Mouse (Mus musculus) thymus, postnatal 36 days (tissue): Measurements from ENCODE around the gene Wnt7a.

ENCODE experiments used
- DNase-seq, 2 experiments: peaks; one replicate each; pipeline ENCODE4 v3.0.0; 2022; ENCODE audit warnings: mixed read lengths in 2 of 2

Wnt7a gene

GRCm38 (mm10) chr6:91383871-91384270, 27.3 kb downstream of the Wnt7a start:
- DNase-seq: no peak

GRCm38 (mm10) chr6:91383303-91383702, 27.9 kb downstream of the Wnt7a start:
- no peak for DNase-seq

GRCm38 (mm10) chr6:91379871-91380270, 31.3 kb downstream of the Wnt7a start:
- DNase-seq: no peak

GRCm38 (mm10) chr6:91379266-91379665, 31.9 kb downstream of the Wnt7a start:
- no peak for DNase-seq

- no peak for DNase-seq
Observed at GRCm38 (mm10) chr6:91372977-91373376, 38.2 kb downstream of the Wnt7a start.

- DNase-seq: no peak
Observed at GRCm38 (mm10) chr6:91372586-91372971, 38.6 kb downstream of the Wnt7a start.

- no peak for DNase-seq
Observed at GRCm38 (mm10) chr6:91371912-91372585, 39.1 kb downstream of the Wnt7a start.

GRCm38 (mm10) chr6:91366781-91367180, 44.4 kb downstream of the Wnt7a start:
- no peak for DNase-seq

GRCm38 (mm10) chr6:91365480-91365879, 45.7 kb downstream of the Wnt7a start:
- no peak for DNase-seq

GRCm38 (mm10) chr6:91362756-91363155, 48.4 kb downstream of the Wnt7a start:
- DNase-seq: no peak

- no peak for DNase-seq
Observed at GRCm38 (mm10) chr6:91360998-91361397, 50.2 kb downstream of the Wnt7a start.

- DNase-seq: no peak
Observed at GRCm38 (mm10) chr6:91360371-91360690, 50.8 kb downstream of the Wnt7a start.

- no peak for DNase-seq
Observed at GRCm38 (mm10) chr6:91359672-91360370, 51.3 kb downstream of the Wnt7a start.

GRCm38 (mm10) chr6:91358866-91359656, 52.1 kb downstream of the Wnt7a start:
- no peak for DNase-seq

GRCm38 (mm10) chr6:91358394-91358793, 52.8 kb downstream of the Wnt7a start:
- DNase-seq: no peak

- DNase-seq: no peak
Observed at GRCm38 (mm10) chr6:91357238-91357876, 53.8 kb downstream of the Wnt7a start.

- DNase-seq: no peak
Observed at GRCm38 (mm10) chr6:91349620-91350019, 61.5 kb downstream of the Wnt7a start.

- no peak for DNase-seq
Observed at GRCm38 (mm10) chr6:91347721-91348120, 63.4 kb downstream of the Wnt7a start.

GRCm38 (mm10) chr6:91346906-91347156, 64.3 kb downstream of the Wnt7a start:
- no peak for DNase-seq

GRCm38 (mm10) chr6:91346071-91346905, 64.9 kb downstream of the Wnt7a start:
- no peak for DNase-seq

- no peak for DNase-seq
Observed at GRCm38 (mm10) chr6:91345091-91345490, 66.1 kb downstream of the Wnt7a start.

- no peak for DNase-seq
Observed at GRCm38 (mm10) chr6:91339612-91340246, 71.4 kb downstream of the Wnt7a start.
